Mouse (Mus musculus) hematopoietic stem cell, adult 5-6 weeks (primary cell): ENCODE results near the gene Ndufa11. TPM values are rescaled to one million over a fixed set of nuclear protein-coding genes. Genes with fewer than 3 reads are reported as not detected.

ENCODE experiments used
- ATAC-seq, 2 experiments: fragments of 125-278 bp in 1 of 2; replicated peaks in 1 of 2; 2 replicates each; pipeline ENCODE4 v1.8.0; 2016 to 2017; ENCODE audit warnings: inconsistent platforms in 2 of 2, mild to moderate bottlenecking in 2 of 2, moderate number of reproducible peaks in 2 of 2, low read depth in 1 of 2, moderate TSS enrichment in 1 of 2; ENCODE audit not compliant: low FRiP score in 2 of 2, poor library complexity in 2 of 2, severe bottlenecking in 2 of 2, insufficient read depth in 1 of 2, low TSS enrichment in 1 of 2
- total RNA-seq: library from RNA; stranded (forward); fragments of 172-1452, 232-1000 nt; gene quantifications from 2 replicates; pipeline ENCODE4 v1.2.3, GENCODE M21; 2017

Ndufa11 gene
- total RNA-seq, 1 experiment from 2014 or later: 67.8 TPM

- no peak for ATAC-seq
These were observed 8.9 kb upstream of the Ndufa11 start for GRCm38 (mm10) chr17:56708692-56709091.

- no peak for ATAC-seq
These were observed 7.9 kb upstream of the Ndufa11 start for GRCm38 (mm10) chr17:56709708-56710107.

- no peak for ATAC-seq
These were observed 2.2 kb upstream of the Ndufa11 start for GRCm38 (mm10) chr17:56715360-56715759.

- ATAC-seq: no peak
These were observed 1.5 kb upstream of the Ndufa11 start for GRCm38 (mm10) chr17:56715914-56716654.

- peak; percentile 89 to 91 for ATAC-seq
These were observed 758 bp upstream of the Ndufa11 start for GRCm38 (mm10) chr17:56716655-56717362.

- no peak for ATAC-seq
These were observed 4.9 kb downstream of the Ndufa11 start for GRCm38 (mm10) chr17:56722441-56722840.

- ATAC-seq: no peak
These were observed 6.0 kb downstream of the Ndufa11 start for GRCm38 (mm10) chr17:56723419-56724161.

GRCm38 (mm10) chr17:56727029-56727649, 9.6 kb downstream of the Ndufa11 start:
- no peak for ATAC-seq

GRCm38 (mm10) chr17:56727659-56728058, 10.1 kb downstream of the Ndufa11 start:
- ATAC-seq: no peak

GRCm38 (mm10) chr17:56728117-56728516, 10.6 kb downstream of the Ndufa11 start:
- no peak for ATAC-seq

GRCm38 (mm10) chr17:56729151-56729550, 11.6 kb downstream of the Ndufa11 start:
- no peak for ATAC-seq

- ATAC-seq: no peak
These were observed 12.1 kb downstream of the Ndufa11 start for GRCm38 (mm10) chr17:56729656-56730055.

- no peak for ATAC-seq
These were observed 19.0 kb downstream of the Ndufa11 start for GRCm38 (mm10) chr17:56736534-56736933.

- ATAC-seq: no peak
These were observed 20.7 kb downstream of the Ndufa11 start for GRCm38 (mm10) chr17:56738221-56738620.

- ATAC-seq: no peak
These were observed 22.7 kb downstream of the Ndufa11 start for GRCm38 (mm10) chr17:56740118-56740787.

GRCm38 (mm10) chr17:56740788-56741160, 23.2 kb downstream of the Ndufa11 start:
- ATAC-seq: no peak

GRCm38 (mm10) chr17:56744173-56744572, 26.6 kb downstream of the Ndufa11 start:
- ATAC-seq: no peak
